In the genomic region with DNA sequence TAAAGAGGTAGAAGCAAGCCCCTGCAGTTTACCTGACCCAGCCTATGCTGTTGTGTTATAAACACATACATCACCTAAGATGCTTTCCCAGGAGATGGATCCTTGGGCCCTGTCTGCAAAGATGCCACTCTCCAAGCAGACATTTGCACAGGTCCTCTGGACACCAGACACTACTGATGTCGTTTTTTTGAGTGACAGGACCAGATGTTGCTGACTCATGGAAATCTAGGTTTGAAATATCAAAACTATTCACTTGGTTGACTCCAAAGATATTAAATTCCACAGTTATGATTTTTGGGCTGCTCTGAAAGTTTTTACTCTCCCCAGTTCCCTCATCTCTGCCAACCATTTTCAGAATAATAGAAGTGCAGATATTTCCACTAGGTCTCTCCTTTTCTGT, we compare ENCODE assay signal across 32 mouse cellular contexts. TPM values are rescaled to one million over a fixed set of nuclear protein-coding genes. Genes with fewer than 3 reads are reported as not detected.
"Had no signal": no experiment of that assay in that cellular context is flagged by ENCODE, and none has a peak within 500 bp of the region (broad histone marks: within the 10 kb centered on the region; RNA-seq: fewer than 3 reads in every experiment).

No protein-coding gene starts in this region.

- H3K9me3 ChIP-seq: kidney, embryonic 15.5 days; limb, embryonic 15.5 days; liver, embryonic 12.5 days had no signal

- H3K4me3 ChIP-seq: gastrocnemius, adult 2 months; heart, embryonic 10.5 days; heart, embryonic 12.5 days; hindbrain, embryonic 10.5 days; hindbrain, embryonic 12.5 days; kidney, embryonic 15.5 days; limb, embryonic 13.5 days; limb, embryonic 15.5 days; liver, embryonic 12.5 days had no signal

- DNase-seq: gastrocnemius, adult 2 months; gastrocnemius, postnatal 10 days; gastrocnemius, postnatal 25 days; heart, postnatal 10 days; heart, postnatal 4 days; kidney, adult 11 months; kidney, adult 2 months; kidney, adult 9 months; kidney, postnatal 14 days; kidney, postnatal 36 days; layer of hippocampus, adult 9-11 months; layer of hippocampus, postnatal 36 days; left cerebral cortex, postnatal 4 days had no signal

- H3K4me2 ChIP-seq: heart, embryonic 12.5 days; hindbrain, embryonic 12.5 days; hindbrain, embryonic 14.5 days; kidney, embryonic 15.5 days; limb, embryonic 13.5 days; limb, embryonic 15.5 days; liver, embryonic 12.5 days had no signal

- H3K9ac ChIP-seq: heart, embryonic 12.5 days; hindbrain, embryonic 12.5 days; hindbrain, embryonic 14.5 days; kidney, embryonic 15.5 days; limb, embryonic 13.5 days; limb, embryonic 15.5 days; liver, embryonic 12.5 days; liver, embryonic 14.5 days had no signal

- H3K27ac ChIP-seq: gastrocnemius, adult 2 months; heart, embryonic 10.5 days; hindbrain, embryonic 10.5 days; hindbrain, embryonic 12.5 days; hindbrain, embryonic 14.5 days; hindbrain, postnatal 0 days; kidney, embryonic 15.5 days; kidney, postnatal 0 days; limb, embryonic 13.5 days; limb, embryonic 15.5 days; liver, embryonic 12.5 days; liver, embryonic 14.5 days had no signal

- H3K4me1 ChIP-seq: liver, embryonic 12.5 days had no signal

- H3K36me3 ChIP-seq: heart, embryonic 10.5 days; heart, embryonic 12.5 days; hindbrain, embryonic 10.5 days; hindbrain, embryonic 12.5 days; kidney, embryonic 15.5 days; limb, embryonic 13.5 days; limb, embryonic 15.5 days; liver, embryonic 12.5 days had no signal

- ATAC-seq: hindbrain, postnatal 0 days; intestine, embryonic 16.5 days; liver, embryonic 12.5 days had no signal

RNA-seq across cellular contexts. Expression of a gene that starts 35.0 kb away (rescaled TPM):
- total RNA-seq: granulocyte monocyte progenitor cell, adult 5-6 weeks; liver, adult 2 months had no signal
- polyA plus RNA-seq: heart, embryonic 14.5 days; heart, embryonic 16.5 days; intestine, embryonic 14.5 days; intestine, embryonic 16.5 days; large intestine, adult 2 months; liver, adult 2 months; liver, embryonic 12.5 days had no signal
